Mouse (Mus musculus) A20 (cell line): ENCODE results near the gene Auts2.

Source experiments
- DNase-seq: peaks from one replicate; pipeline ENCODE4 v3.0.0-alpha.2; 2011; ENCODE audit warnings: low read depth, low spot score

Auts2 gene

GRCm38 (mm10) chr5:132500817-132501231 lies 42.3 kb downstream of the Auts2 start:
- no peak for DNase-seq

DNA sequence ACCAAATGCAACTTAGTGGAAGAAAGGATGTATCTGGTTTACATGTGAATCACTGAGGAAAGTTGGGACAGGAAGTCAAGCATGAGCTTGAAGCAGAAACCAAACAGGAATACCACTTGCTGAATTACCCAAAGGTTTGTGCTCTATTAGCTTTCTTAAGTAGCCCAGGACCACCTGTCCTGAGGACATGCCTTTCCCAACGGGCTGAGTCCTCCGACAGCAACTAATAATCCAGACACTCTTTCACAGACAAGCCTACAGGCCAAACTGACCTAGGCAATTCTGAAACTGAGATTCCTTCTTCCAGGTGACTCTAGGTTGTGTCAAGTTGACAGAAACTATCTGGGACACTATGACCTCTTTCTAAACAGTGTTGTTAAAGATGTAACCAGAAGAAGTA lies 44.2 kb downstream of the Auts2 start:
- no peak for DNase-seq

GRCm38 (mm10) chr5:132498045-132498444 lies 45.1 kb downstream of the Auts2 start:
- no peak for DNase-seq

DNA sequence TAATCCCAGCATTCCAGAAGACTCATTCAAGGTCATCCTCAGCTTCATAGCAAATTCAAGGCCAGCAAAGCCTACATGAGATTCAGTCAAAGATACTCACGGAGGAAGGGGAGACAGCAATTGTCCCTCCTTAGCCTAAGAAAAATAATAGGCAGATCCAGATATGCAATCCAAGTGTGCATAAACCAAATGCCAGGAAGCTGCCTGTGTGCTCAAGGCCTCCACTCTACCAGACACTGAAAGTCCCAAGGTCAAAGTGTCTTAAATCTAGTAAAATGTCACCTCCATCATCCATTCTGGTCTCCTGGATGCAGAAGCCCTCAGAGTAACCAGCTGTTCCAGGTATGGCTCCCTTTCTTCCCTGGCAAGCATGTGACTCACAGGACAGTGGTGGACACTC lies 50.4 kb downstream of the Auts2 start:
- no peak for DNase-seq

GRCm38 (mm10) chr5:132492040-132492439 lies 51.1 kb downstream of the Auts2 start:
- no peak for DNase-seq

GRCm38 (mm10) chr5:132491508-132491907 lies 51.6 kb downstream of the Auts2 start:
- no peak for DNase-seq

- DNase-seq = no peak
These were observed 52.8 kb downstream of the Auts2 start for GRCm38 (mm10) chr5:132490326-132490725.

- no peak for DNase-seq
These were observed 53.3 kb downstream of the Auts2 start for GRCm38 (mm10) chr5:132489736-132490313.

- no peak for DNase-seq
These were observed 56.3 kb downstream of the Auts2 start for GRCm38 (mm10) chr5:132486831-132487230.

DNA sequence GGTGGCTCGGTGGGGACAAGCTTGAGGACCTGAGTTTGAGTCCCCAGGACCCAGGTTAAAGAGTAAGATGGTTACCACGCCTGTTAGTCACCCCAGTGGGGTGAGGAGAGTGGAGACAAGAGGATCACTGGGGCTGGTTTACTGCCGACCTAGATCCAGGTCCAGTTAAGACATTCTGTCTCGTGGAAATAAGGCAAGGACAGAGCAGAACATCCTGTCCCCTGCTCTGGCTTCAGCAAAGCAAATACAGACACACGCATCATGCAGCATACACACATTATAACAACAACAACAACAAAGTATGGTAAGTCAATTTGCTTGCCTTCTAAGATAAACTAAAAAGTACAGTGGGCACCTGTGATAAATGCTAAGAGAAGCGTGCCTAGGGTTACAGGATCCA lies 57.1 kb downstream of the Auts2 start:
- no peak for DNase-seq

DNA sequence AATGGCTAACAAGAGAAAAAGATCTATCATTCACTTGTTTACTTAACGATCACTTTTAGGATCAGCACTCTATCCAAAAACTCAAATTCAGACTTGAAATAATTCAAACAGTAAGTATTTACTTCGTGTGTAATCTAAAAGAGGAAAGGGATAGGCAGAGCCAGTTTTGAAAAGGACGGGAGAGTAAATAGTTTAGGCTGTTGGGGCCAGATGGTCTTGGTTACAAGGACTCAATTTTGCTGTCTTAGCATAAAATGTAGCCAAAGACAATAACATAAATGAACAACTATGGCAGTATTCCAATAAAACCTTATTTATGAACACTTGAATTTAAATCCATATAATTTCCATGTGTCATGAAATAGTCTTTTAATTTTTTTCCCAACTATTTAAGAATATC lies 57.7 kb downstream of the Auts2 start:
- DNase-seq = no peak

- DNase-seq = no peak
These were observed 61.7 kb downstream of the Auts2 start for GRCm38 (mm10) chr5:132481476-132481875.

- DNase-seq = no peak
These were observed 62.7 kb downstream of the Auts2 start for GRCm38 (mm10) chr5:132480461-132480860.

GRCm38 (mm10) chr5:132479227-132479857 lies 63.8 kb downstream of the Auts2 start:
- DNase-seq = no peak

DNA sequence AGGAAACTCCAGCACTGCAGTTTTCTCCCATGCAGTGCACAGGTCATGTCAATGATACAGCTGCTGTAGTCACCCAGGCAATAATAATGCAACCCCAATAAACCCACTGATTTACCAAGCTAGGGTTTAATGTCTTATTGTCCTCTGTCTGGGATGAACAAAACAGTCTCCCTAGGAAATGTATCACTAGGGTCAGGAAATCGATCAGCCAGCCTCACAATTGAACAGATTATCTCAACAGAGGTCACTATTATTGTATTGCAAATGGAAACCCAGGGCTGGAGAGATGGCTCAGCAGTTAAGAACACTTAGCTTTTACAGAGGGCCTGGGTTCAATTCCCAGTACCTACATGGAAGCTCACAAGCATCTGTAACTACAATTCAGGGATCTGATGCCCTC lies 65.6 kb downstream of the Auts2 start:
- no peak for DNase-seq

GRCm38 (mm10) chr5:132472905-132473321 lies 70.2 kb downstream of the Auts2 start:
- DNase-seq = no peak

DNA sequence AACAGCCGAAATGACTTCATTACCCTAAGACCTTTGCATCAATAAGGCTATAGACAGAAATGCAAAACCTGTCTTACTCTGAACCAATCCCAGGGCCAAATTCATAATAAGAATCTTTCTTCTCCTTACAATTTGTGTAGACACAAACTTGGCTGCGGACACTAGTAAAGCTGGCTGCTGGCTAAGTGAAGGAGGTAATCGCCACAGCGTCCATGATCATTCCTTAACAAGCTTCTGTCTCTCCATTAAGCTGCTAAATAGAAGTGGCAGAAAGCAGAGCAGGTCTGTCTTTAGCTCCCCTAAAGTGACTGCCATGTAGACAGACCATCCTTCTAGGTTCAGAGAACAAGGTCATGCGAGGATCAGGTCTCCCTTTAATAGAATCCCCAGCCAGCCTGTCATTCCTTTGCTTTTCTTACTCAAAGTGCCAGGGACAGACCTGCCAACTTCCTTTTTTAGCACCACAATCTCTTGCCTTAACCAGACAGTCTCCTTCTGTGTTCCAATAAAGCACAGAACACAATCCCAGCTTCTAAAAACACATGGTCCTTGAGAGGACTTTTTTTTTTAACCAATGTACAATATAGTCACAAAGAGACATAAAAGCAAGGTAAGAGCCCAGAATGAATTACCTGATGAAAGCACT lies 70.8 kb downstream of the Auts2 start:
- no peak for DNase-seq

- no peak for DNase-seq
These were observed 75.8 kb downstream of the Auts2 start for GRCm38 (mm10) chr5:132467364-132467743.

GRCm38 (mm10) chr5:132466427-132467363 lies 76.4 kb downstream of the Auts2 start:
- DNase-seq = no peak

DNA sequence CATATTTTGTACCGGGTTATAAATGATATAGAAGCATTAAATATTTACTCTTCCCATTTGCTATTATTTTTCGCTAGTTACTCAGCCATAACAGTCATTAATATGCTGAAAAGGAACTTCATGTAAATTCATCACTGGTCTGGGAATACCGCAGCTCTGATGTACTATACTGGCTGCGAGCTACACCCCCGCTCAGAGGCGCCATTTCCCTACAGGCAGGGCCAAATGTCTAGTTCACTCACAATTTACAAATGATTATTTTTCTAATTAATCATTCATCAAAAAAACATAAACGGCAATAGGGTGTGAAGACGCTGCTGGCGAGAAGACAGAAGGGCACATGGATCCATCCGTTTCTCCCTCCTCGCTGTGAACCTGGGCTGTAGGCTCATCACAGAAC lies 80.6 kb downstream of the Auts2 start:
- DNase-seq = no peak

GRCm38 (mm10) chr5:132458498-132458897 lies 84.6 kb downstream of the Auts2 start:
- DNase-seq = no peak

GRCm38 (mm10) chr5:132452381-132452780 lies 90.8 kb downstream of the Auts2 start:
- no peak for DNase-seq
